Mouse (Mus musculus): Measurements from ENCODE around the gene Baiap2. TPM values are rescaled to one million over a fixed set of nuclear protein-coding genes. Genes with fewer than 3 reads are reported as not detected.

The Baiap2 gene
- polyA plus RNA-seq, 1 experiment from 2014 or later, result 11.1 TPM

- Histone ChIP-seq H3K9me3 (no peaks in the 10 kb centered on the region), H3K36me3 (replicated peaks) (no peaks in the 10 kb centered on the region), H3K4me3 (no peak overlapping the region), H3K4me1 (peaks cover 95% of the 10 kb centered on the region), H3K27me3 (ENCODE audit: poor library complexity, severe bottlenecking) (peaks cover 58% of the 10 kb centered on the region), H3K27ac (no peak overlapping the region)
- 75% methylated on average over 11 of the region's 11 CpGs for WGBS
- DNase-seq (ENCODE audit: extremely low spot score, low spot score), result no peak
These were observed 2.4 kb upstream of the Baiap2 start for GRCm38 (mm10) chr11:119940142-119940541.

- Histone ChIP-seq H3K27me3 (ENCODE audit: poor library complexity, severe bottlenecking) (peaks cover 61% of the 10 kb centered on the region), H3K4me1 (peaks cover 82% of the 10 kb centered on the region), H3K27ac (peak overlapping the region; percentile 88; the same call in 1 of the 2 replicates), H3K9me3 (no peaks in the 10 kb centered on the region), H3K4me3 (peak overlapping the region; percentile 73), H3K36me3 (replicated peaks) (no peaks in the 10 kb centered on the region)
- DNase-seq (ENCODE audit: extremely low spot score, low spot score), result no peak
- 7% methylated on average over 8 of the region's 8 CpGs for WGBS
These were observed 769 bp upstream of the Baiap2 start for GRCm38 (mm10) chr11:119941794-119942193.

- H3K27ac ChIP-seq, result peak overlapping the region; percentile 88
- DNase-seq (ENCODE audit: extremely low spot score, low spot score), result no peak
- WGBS, result under 1% methylated on average over 43 of the region's 43 CpGs
- H3K4me3 ChIP-seq, result peak overlapping the region; percentile 73
- peaks cover 78% of the 10 kb centered on the region for H3K4me1 ChIP-seq
- no peaks in the 10 kb centered on the region for H3K9me3 ChIP-seq
- H3K36me3 ChIP-seq (replicated peaks), result no peaks in the 10 kb centered on the region
- peaks cover 61% of the 10 kb centered on the region for H3K27me3 ChIP-seq (ENCODE audit: poor library complexity, severe bottlenecking)
These were observed 299 bp upstream of the Baiap2 start for GRCm38 (mm10) chr11:119942201-119942726.

- Histone ChIP-seq H3K9me3 (no peaks in the 10 kb centered on the region), H3K4me3 (peak overlapping the region; percentile 73), H3K27me3 (ENCODE audit: poor library complexity, severe bottlenecking) (peaks cover 53% of the 10 kb centered on the region), H3K27ac (peak overlapping the region; percentile 88), H3K36me3 (replicated peaks) (no peaks in the 10 kb centered on the region), H3K4me1 (peaks cover 72% of the 10 kb centered on the region)
- no peak for DNase-seq (ENCODE audit: extremely low spot score, low spot score)
- WGBS, result 8% methylated on average over 32 of the region's 32 CpGs
These were observed 945 bp downstream of the Baiap2 start for GRCm38 (mm10) chr11:119943428-119943988.

- no peaks in the 10 kb centered on the region for H3K36me3 ChIP-seq (replicated peaks)
- DNase-seq (ENCODE audit: extremely low spot score, low spot score), result no peak
- no peak overlapping the region for H3K4me3 ChIP-seq
- no peak overlapping the region for H3K27ac ChIP-seq
- H3K4me1 ChIP-seq, result peaks cover 58% of the 10 kb centered on the region
- H3K27me3 ChIP-seq (ENCODE audit: poor library complexity, severe bottlenecking), result peaks cover 36% of the 10 kb centered on the region
- no peaks in the 10 kb centered on the region for H3K9me3 ChIP-seq
- WGBS, result 90% methylated on average over 7 of the region's 7 CpGs
These were observed 2.8 kb downstream of the Baiap2 start for GRCm38 (mm10) chr11:119945343-119945742.

- WGBS, result 95% methylated on average over 1 of the region's 1 CpGs
- Histone ChIP-seq H3K27me3 (ENCODE audit: poor library complexity, severe bottlenecking) (peaks cover 20% of the 10 kb centered on the region), H3K36me3 (replicated peaks) (no peaks in the 10 kb centered on the region), H3K4me3 (no peak overlapping the region), H3K9me3 (no peaks in the 10 kb centered on the region), H3K4me1 (peaks cover 42% of the 10 kb centered on the region), H3K27ac (no peak overlapping the region)
- no peak for DNase-seq (ENCODE audit: extremely low spot score, low spot score)
These were observed 4.9 kb downstream of the Baiap2 start for GRCm38 (mm10) chr11:119947426-119947825.

- no peak overlapping the region for H3K27ac ChIP-seq
- H3K27me3 ChIP-seq (ENCODE audit: poor library complexity, severe bottlenecking), result peaks cover 20% of the 10 kb centered on the region
- H3K4me1 ChIP-seq, result peaks cover 45% of the 10 kb centered on the region
- H3K9me3 ChIP-seq, result no peaks in the 10 kb centered on the region
- no peak for DNase-seq (ENCODE audit: extremely low spot score, low spot score)
- 57% methylated on average over 2 of the region's 2 CpGs for WGBS
- no peak overlapping the region for H3K4me3 ChIP-seq
- H3K36me3 ChIP-seq (replicated peaks), result no peaks in the 10 kb centered on the region
These were observed 5.3 kb downstream of the Baiap2 start for GRCm38 (mm10) chr11:119947897-119948296.

GRCm38 (mm10) chr11:119948305-119948704 lies 5.7 kb downstream of the Baiap2 start:
- H3K27ac ChIP-seq, result no peak overlapping the region
- H3K27me3 ChIP-seq (ENCODE audit: poor library complexity, severe bottlenecking), result peaks cover 20% of the 10 kb centered on the region
- WGBS, result 70% methylated on average over 4 of the region's 4 CpGs
- H3K9me3 ChIP-seq, result no peaks in the 10 kb centered on the region
- H3K4me3 ChIP-seq, result no peak overlapping the region
- H3K36me3 ChIP-seq (replicated peaks), result no peaks in the 10 kb centered on the region
- peaks cover 45% of the 10 kb centered on the region for H3K4me1 ChIP-seq
- DNase-seq (ENCODE audit: extremely low spot score, low spot score), result no peak

- 88% methylated on average over 2 of the region's 2 CpGs for WGBS
- Histone ChIP-seq H3K27me3 (ENCODE audit: poor library complexity, severe bottlenecking) (peaks cover 15% of the 10 kb centered on the region), H3K36me3 (replicated peaks) (no peaks in the 10 kb centered on the region), H3K4me1 (peaks cover 45% of the 10 kb centered on the region), H3K4me3 (no peak overlapping the region), H3K9me3 (no peaks in the 10 kb centered on the region), H3K27ac (no peak overlapping the region)
- DNase-seq (ENCODE audit: extremely low spot score, low spot score), result no peak
These were observed 6.2 kb downstream of the Baiap2 start for GRCm38 (mm10) chr11:119948803-119949202.

GRCm38 (mm10) chr11:119950535-119950934 lies 8.0 kb downstream of the Baiap2 start:
- no peak for DNase-seq (ENCODE audit: extremely low spot score, low spot score)
- Histone ChIP-seq H3K4me1 (peaks cover 40% of the 10 kb centered on the region), H3K36me3 (replicated peaks) (no peaks in the 10 kb centered on the region), H3K27me3 (ENCODE audit: poor library complexity, severe bottlenecking) (no peaks in the 10 kb centered on the region), H3K9me3 (no peaks in the 10 kb centered on the region), H3K27ac (no peak overlapping the region), H3K4me3 (no peak overlapping the region)
- WGBS, result 96% methylated on average over 3 of the region's 3 CpGs

- Histone ChIP-seq H3K27me3 (ENCODE audit: poor library complexity, severe bottlenecking) (no peaks in the 10 kb centered on the region), H3K4me1 (peaks cover 41% of the 10 kb centered on the region), H3K36me3 (replicated peaks) (no peaks in the 10 kb centered on the region), H3K4me3 (no peak overlapping the region), H3K9me3 (no peaks in the 10 kb centered on the region), H3K27ac (no peak overlapping the region)
- 92% methylated on average over 6 of the region's 6 CpGs for WGBS
- no peak for DNase-seq (ENCODE audit: extremely low spot score, low spot score)
These were observed 8.8 kb downstream of the Baiap2 start for GRCm38 (mm10) chr11:119951326-119951725.

- DNase-seq (ENCODE audit: extremely low spot score, low spot score), result no peak
- peaks cover 53% of the 10 kb centered on the region for H3K4me1 ChIP-seq
- no peaks in the 10 kb centered on the region for H3K36me3 ChIP-seq (replicated peaks)
- 74% methylated on average over 5 of the region's 5 CpGs for WGBS
- no peak overlapping the region for H3K4me3 ChIP-seq
- H3K27ac ChIP-seq, result no peak overlapping the region
- H3K9me3 ChIP-seq, result no peaks in the 10 kb centered on the region
- H3K27me3 ChIP-seq (ENCODE audit: poor library complexity, severe bottlenecking), result no peaks in the 10 kb centered on the region
These were observed 10.1 kb downstream of the Baiap2 start for GRCm38 (mm10) chr11:119952429-119953224.

GRCm38 (mm10) chr11:119954233-119954632 lies 11.7 kb downstream of the Baiap2 start:
- DNase-seq (ENCODE audit: extremely low spot score, low spot score), result no peak
- Histone ChIP-seq H3K27me3 (ENCODE audit: poor library complexity, severe bottlenecking) (no peaks in the 10 kb centered on the region), H3K4me3 (no peak overlapping the region), H3K9me3 (no peaks in the 10 kb centered on the region), H3K36me3 (replicated peaks) (0 out of 2 replicates have a peak, but pooled peaks cover 2% of the 10 kb centered on the region), H3K27ac (no peak overlapping the region), H3K4me1 (peaks cover 42% of the 10 kb centered on the region)
- WGBS, result 82% methylated on average over 4 of the region's 4 CpGs
